28 mouse cellular contexts compared by ENCODE assay signal in the genomic region with DNA sequence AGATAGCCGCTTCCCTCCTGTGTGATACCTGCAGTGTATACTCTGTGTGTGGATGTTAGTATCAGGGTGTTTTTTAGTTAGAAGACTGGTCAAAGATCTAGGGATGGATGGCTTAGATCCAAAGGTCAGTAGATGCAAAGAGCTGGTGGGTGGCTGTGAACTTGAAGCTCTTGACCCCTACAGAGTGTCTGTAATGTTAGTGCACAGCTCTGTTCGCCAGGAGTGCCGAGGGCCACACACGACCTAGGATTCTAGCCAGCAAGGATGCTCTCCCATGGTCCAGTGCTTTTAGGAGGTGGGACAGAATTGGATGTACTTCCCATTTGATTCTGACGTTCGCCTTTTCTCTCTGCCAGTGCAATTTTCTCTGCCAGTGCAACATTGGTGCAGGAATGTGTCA.
"Had no signal": no experiment of that assay in that cellular context is flagged by ENCODE, and none has a peak within 500 bp of the region (broad histone marks: within the 10 kb centered on the region; RNA-seq: fewer than 3 reads in every experiment).

No protein-coding gene starts in this region.

- H3K9me3 ChIP-seq: embryonic facial prominence, embryonic 10.5 days; embryonic facial prominence, embryonic 12.5 days; embryonic facial prominence, embryonic 13.5 days; embryonic facial prominence, embryonic 15.5 days; forebrain, embryonic 10.5 days; forebrain, embryonic 12.5 days; forebrain, embryonic 13.5 days; forebrain, embryonic 15.5 days had no signal

- H3K4me1 ChIP-seq: forebrain, embryonic 10.5 days; forebrain, embryonic 13.5 days; forebrain, embryonic 15.5 days had no signal

- H3K27ac ChIP-seq: embryonic facial prominence, embryonic 10.5 days; embryonic facial prominence, embryonic 12.5 days; embryonic facial prominence, embryonic 13.5 days; embryonic facial prominence, embryonic 15.5 days; forebrain, embryonic 10.5 days; forebrain, embryonic 12.5 days; forebrain, embryonic 13.5 days; forebrain, embryonic 15.5 days; heart, adult 2 months had no signal

- H3K9ac ChIP-seq: embryonic facial prominence, embryonic 12.5 days; embryonic facial prominence, embryonic 13.5 days; embryonic facial prominence, embryonic 15.5 days; forebrain, embryonic 12.5 days; forebrain, embryonic 13.5 days; forebrain, embryonic 15.5 days; forebrain, postnatal 0 days had no signal

- H3K36me3 ChIP-seq: embryonic facial prominence, embryonic 15.5 days; forebrain, embryonic 12.5 days; forebrain, embryonic 15.5 days had no signal

- H3K4me3 ChIP-seq: embryonic facial prominence, embryonic 10.5 days; embryonic facial prominence, embryonic 12.5 days; embryonic facial prominence, embryonic 13.5 days; embryonic facial prominence, embryonic 15.5 days; erythroblast, embryonic 14.5 days; forebrain, embryonic 10.5 days; forebrain, embryonic 12.5 days; forebrain, embryonic 13.5 days; forebrain, embryonic 15.5 days; gastrocnemius, adult 2 months; heart, adult 2 months had no signal

- DNase-seq: cerebellum, adult 18-20 months; cerebellum, adult 8-10 months; cerebellum, adult 9-10 months; cerebellum, adult 9-11 months; cerebellum, postnatal 14 days; cerebellum, postnatal 25 days; cerebellum, postnatal 36 days; embryo, embryonic 11 days; forebrain, postnatal 0 days; gastrocnemius, adult 2 months; gastrocnemius, postnatal 10 days; gastrocnemius, postnatal 14 days; gastrocnemius, postnatal 25 days; gastrocnemius, postnatal 36 days; heart, adult 11 months; heart, adult 18-20 months; heart, adult 2 months had no signal

- H3K27me3 ChIP-seq: embryonic facial prominence, embryonic 13.5 days; embryonic facial prominence, embryonic 15.5 days; forebrain, embryonic 12.5 days; forebrain, embryonic 13.5 days; forebrain, embryonic 15.5 days had no signal

- ATAC-seq: forebrain, embryonic 13.5 days; forebrain, embryonic 14.5 days; forebrain, embryonic 15.5 days; forebrain, embryonic 16.5 days; forebrain, postnatal 0 days had no signal

- H3K4me2 ChIP-seq: embryonic facial prominence, embryonic 12.5 days; embryonic facial prominence, embryonic 13.5 days; embryonic facial prominence, embryonic 15.5 days; forebrain, embryonic 12.5 days; forebrain, embryonic 13.5 days; forebrain, embryonic 15.5 days had no signal
